Mouse (Mus musculus) megakaryocyte-erythroid progenitor cell, adult 5 weeks (primary cell): ENCODE data around the gene Ins1. TPM values are rescaled to one million over a fixed set of nuclear protein-coding genes. Genes with fewer than 3 reads are reported as not detected.

Experiments
- polyA plus RNA-seq: library from polyadenylated mRNA; stranded (reverse); fragments of >175 nt; gene quantifications from 2 replicates; pipeline ENCODE4 v1.2.3, GENCODE M21; 2012

Gene Ins1
- polyA plus RNA-seq, result not detected in 2 replicates

DNA sequence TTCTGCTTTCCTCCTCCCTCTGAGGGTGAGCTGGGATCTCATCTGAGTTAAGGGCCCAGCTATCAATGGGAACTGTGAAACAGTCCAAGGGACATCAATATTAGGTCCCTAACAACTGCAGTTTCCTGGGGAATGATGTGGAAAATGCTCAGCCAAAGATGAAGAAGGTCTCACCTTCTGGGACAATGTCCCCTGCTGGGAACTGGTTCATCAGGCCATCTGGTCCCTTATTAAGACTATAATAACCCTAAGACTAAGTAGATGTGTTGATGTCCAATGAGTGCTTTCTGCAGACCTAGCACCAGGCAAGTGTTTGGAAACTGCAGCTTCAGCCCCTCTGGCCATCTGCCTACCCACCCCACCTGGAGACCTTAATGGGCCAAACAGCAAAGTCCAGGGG lies at the start of gene Ins1:
TSS of gene Ins1 (plus strand) at position 301 of the 400 bp plus-strand sequence.

